Mouse (Mus musculus): Measurements from ENCODE around the gene Tango2.
"Not testable (repeated sequence)": the region's sequence is repeated elsewhere in the genome, so short reads cannot be mapped to it uniquely, and the experiment has no call there.

Tango2 gene

DNA sequence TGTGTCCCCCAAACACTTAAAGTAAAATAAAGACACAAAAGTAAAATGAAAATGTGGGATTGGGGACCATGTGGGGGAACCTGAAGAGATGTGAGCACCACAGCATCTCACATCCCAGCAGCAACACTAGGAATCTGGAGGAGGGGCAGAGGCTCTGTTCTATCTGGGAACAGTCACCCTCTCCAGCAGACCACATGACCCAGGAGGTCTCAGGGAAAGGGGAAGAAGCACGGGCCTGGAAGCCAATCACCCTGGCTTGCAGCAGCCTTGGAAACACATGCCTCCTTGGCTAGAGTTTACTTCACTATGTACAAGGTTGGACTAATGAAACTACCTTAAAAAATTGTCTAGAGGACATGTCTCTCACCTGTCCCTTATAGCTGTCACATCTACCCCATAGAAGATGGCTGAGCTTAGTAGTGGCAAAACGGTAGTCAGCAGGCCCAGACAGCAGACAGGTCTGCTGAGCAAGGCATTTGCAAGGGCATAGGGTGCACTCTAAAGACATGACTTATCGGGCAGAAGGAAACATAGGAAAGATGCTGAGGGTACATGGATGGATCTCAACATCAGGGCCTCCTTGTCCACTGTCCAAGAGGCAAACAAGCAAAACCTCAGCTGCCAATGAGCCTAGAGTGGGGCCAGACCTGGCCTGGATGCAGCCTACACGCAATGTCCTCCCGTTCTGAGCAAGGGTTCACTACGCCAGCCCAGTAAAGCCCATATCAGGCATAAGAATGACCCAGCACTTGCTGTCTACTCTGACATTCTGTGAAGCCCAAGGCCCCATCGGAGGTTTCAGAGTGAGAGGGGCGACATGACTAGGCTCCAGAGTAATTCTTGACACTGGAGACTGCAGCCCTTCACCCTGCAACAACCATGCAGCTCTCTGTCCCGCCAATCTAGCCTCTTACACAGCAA is 5.0 kb downstream of the Tango2 start:
- no peak for DNase-seq (ENCODE audit: low read depth, low spot score)

DNA sequence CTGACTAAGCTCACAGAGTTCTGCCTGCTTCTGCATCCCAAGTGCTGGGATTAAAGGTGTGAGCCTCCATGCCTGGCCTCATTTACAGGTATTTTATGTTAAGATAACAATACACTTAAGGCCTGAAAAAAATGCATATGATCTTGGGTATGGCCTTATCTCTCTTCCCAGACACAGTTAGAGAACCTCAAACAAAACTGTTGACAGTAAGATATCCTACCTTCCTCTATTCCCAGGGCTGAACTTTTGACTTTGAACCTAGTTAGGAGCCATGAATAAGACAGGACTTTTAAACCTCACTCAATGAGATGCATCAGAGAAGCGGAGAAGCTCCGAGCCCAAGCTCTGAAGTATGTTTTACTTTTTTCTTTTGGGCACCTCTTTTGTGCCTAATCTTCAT is 5.8 kb downstream of the Tango2 start:
- no peak for DNase-seq (ENCODE audit: low read depth, low spot score)

- DNase-seq (ENCODE audit: low read depth, low spot score): no peak
Measured at GRCm38 (mm10) chr16:18341605-18342004, 6.3 kb downstream of the Tango2 start.

- peak; percentile 85 for DNase-seq (ENCODE audit: low read depth, low spot score)
Measured at GRCm38 (mm10) chr16:18339866-18340265, 8.0 kb downstream of the Tango2 start.

- DNase-seq (ENCODE audit: low read depth, low spot score): no peak
Measured at GRCm38 (mm10) chr16:18337261-18337660, 10.6 kb downstream of the Tango2 start.

DNA sequence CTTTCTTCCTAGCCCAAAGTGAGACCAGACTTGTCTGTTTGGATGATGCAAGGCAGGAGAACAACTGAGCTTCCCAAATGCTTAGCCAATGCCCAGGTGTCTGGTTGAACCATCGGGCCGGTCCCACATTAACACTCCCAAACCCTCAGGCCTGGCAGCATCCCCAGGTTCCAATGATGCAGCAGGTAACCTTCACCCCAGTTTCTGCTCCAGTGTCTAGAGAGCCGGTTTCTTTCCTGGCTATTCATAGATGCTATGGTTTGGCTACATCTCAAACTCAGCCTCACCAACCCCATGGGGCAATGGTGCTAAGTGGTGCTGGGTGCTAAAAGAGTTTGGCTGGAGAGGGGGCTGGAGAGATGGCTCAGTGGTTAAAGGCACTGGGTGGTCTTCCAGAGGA is 11.9 kb downstream of the Tango2 start:
- DNase-seq (ENCODE audit: low read depth, low spot score): no peak

DNA sequence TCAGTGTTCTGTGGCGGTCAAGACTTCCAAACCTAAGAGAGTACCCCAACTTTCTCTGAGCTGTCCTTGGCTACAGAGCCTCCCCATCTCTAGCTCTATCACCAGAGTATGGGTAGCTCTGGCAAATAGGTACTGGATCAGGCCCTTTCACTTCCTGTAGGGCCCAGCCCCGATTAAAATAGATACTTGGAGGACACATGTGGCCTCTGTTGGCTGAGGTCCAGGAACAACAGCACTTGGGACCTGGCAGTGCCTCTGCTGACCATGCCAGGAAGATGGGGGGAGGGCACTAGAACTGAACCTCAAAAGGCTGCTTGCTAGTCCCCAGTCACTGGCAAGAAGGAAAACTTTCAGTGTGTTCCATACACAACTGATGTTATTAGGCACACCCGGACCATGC is 13.9 kb downstream of the Tango2 start:
- DNase-seq (ENCODE audit: low read depth, low spot score): peak; percentile 93

GRCm38 (mm10) chr16:18328524-18328923 is 19.4 kb downstream of the Tango2 start:
- DNase-seq (ENCODE audit: low read depth, low spot score): no peak

GRCm38 (mm10) chr16:18327936-18328335 is 20.0 kb downstream of the Tango2 start:
- DNase-seq (ENCODE audit: low read depth, low spot score): no peak

DNA sequence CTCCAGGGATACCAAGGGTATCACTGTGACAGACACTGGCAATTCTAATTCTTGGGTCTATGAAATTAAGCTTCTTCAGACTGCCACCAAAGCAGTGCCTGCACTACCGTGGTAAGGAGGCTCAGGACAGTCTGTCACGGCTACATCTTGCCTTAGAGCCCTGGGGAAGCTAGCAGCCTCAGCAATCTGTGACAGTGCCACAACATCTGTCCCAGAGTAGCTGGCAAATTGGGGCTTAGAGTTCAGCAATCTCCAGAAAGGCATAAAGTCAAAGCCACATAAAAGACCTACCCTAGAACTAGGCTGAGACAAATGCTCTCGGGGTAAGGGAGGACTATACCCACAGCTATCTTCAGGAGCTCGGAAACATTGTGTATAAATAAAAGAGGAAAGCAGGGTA is 22.2 kb downstream of the Tango2 start:
- DNase-seq (ENCODE audit: low read depth, low spot score): no peak

- DNase-seq (ENCODE audit: low read depth, low spot score): no peak
Measured at GRCm38 (mm10) chr16:18324031-18324430, 23.9 kb downstream of the Tango2 start.

DNA sequence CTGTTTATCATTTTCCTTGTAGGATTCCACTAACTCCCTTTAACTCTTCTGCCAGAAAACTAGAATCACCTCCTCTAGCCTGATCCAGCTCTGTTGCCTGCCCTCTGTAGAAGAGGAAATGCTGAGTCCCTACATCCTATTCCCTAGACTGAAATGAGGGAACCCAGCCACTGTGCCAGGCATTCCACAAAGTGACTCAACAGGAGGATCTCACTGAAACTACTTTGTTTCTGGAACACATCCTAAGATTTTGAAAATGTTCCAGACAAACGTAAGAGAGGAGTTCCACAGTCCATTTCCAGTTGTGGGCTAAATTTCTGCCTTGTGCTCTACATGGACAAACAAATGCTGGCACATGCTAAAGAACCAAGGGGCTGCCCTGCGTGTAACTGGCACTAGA is 24.4 kb downstream of the Tango2 start:
- DNase-seq (ENCODE audit: low read depth, low spot score): peak; percentile 67

- no peak for DNase-seq (ENCODE audit: low read depth, low spot score)
Measured at GRCm38 (mm10) chr16:18321443-18321842, 26.5 kb downstream of the Tango2 start.

GRCm38 (mm10) chr16:18318992-18319391 is 28.9 kb downstream of the Tango2 start:
- no peak for DNase-seq (ENCODE audit: low read depth, low spot score)

DNA sequence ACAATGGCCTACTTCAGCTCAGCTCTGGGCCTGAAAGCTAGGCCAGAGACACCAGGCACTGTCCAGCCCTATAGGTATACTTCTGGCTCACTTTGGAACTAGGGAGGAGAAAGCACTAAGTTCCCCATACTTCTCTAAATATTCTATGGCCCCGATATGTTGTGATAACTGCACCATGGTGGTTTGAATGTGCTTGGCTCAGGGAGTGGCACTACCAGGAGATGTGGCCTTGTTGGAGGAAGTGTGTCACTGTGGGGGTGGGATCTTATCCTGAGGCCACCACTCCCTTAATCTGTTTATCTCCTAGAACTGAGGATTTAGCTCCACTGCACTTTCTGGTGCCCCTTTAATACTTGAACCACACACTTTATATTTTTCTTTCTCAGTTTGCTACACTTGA is 39.7 kb downstream of the Tango2 start:
- no peak for DNase-seq (ENCODE audit: low read depth, low spot score)

GRCm38 (mm10) chr16:18289614-18290013 is 58.3 kb downstream of the Tango2 start:
- DNase-seq (ENCODE audit: low read depth, low spot score): not testable (repeated sequence)

DNA sequence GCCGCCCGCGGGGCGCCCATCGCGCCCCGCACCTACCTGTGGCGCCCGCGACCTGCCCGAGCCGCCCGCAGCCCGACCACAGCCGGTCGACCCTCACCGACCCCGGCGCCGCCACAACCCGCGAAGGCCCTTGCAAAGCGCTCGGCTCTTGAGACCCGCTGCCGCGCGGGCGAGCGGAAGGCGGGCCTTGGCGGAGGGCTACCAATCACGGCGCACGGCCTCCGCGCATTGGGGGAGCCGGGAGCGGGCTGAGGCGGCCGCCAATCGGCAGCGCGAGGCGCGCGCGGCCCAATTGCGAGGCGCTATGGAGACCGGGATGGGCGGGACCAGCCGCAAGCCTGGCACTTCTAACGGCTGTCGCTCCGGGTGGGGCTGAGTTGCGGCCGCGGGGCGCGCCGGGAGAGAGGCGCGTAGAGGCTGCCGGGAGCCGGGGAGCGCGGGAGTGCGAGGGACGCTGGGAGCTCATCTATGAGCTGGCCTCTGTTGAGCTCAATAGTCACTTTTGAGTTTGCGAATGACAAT is 58.8 kb downstream of the Tango2 start, which contains the start of gene Dgcr8:
Dgcr8 (minus strand) TSS at position 180 of the 522 bp plus-strand sequence.
- DNase-seq (ENCODE audit: low read depth, low spot score): peak; percentile 96

DNA sequence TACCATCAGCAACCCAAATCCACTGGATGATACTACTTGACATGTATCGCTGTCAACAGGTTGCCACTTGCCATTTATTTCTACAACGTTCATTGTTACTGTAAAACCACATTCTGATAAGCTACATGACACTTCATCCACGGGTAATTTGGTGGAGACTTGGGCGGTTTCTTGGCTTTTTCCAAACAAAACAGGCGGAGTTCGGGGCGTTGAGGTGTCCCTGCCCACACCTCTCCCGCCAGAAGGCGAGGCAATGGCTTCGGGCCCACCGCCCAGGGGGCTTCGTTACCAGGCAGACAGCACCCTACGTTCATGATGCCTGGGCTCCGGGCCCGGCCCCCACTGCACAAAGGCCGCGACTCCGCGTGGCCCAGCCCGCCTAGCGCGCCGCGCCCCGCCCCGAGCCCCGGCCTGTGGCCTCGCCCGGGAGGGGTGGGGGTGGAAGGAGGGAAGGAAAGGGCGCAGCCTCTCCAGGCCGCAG is 59.3 kb downstream of the Tango2 start:
- no peak for DNase-seq (ENCODE audit: low read depth, low spot score)

DNA sequence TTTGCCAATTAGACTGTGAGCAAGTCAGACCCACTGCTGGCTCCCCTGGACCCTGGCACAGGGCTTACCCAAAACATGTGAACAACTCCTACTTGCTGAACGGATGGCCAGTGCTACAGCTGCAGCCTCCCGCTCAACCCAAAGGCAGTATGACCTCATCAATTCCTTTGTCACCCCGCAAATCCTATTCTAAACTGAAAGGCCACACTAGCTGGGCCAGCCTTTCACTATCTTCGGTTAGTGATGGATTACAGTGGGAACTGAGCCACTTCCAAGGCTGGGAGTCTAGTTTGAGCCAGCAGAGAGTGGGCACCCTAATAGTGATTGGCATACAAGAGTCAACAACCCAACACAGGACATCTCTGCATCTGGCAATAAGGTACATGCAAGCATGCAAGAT is 59.7 kb downstream of the Tango2 start:
- DNase-seq (ENCODE audit: low read depth, low spot score): peak; percentile 5

GRCm38 (mm10) chr16:18275166-18275565 is 72.7 kb downstream of the Tango2 start:
- no peak for DNase-seq (ENCODE audit: low read depth, low spot score)

- no peak for DNase-seq (ENCODE audit: low read depth, low spot score)
Measured at GRCm38 (mm10) chr16:18268182-18268581, 79.7 kb downstream of the Tango2 start.

- DNase-seq (ENCODE audit: low read depth, low spot score): no peak
Measured at GRCm38 (mm10) chr16:18265024-18265423, 82.9 kb downstream of the Tango2 start.

DNA sequence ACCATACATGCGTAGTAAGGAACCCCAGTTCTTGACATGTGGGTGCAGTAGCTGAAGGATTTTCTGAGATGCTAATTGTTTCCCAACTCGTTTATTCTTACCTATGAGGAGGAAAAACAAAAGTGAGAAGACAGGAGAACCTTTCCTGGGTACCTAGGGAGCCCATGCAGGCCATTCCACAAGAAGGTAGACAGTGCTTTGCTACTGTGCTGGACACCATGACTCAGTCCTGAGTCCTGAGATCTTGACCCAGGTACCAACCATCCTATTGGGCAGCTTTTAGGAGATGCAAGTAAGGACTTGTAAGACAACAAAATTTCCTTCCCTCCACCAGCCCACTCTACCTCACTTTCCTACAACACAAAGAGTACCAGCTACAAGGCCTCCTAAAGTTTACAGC is 89.7 kb downstream of the Tango2 start, which contains the start of gene Gm49776:
Gm49776 (minus strand) TSS at position 101 of the 400 bp plus-strand sequence.
- no peak for DNase-seq (ENCODE audit: low read depth, low spot score)
